Mouse (Mus musculus): Measurements from ENCODE around the gene Kmo. TPM values are rescaled to one million over a fixed set of nuclear protein-coding genes. Genes with fewer than 3 reads are reported as not detected.

Gene Kmo
- polyA plus RNA-seq, 1 experiment from 2014 or later, result 0.34 TPM

DNA sequence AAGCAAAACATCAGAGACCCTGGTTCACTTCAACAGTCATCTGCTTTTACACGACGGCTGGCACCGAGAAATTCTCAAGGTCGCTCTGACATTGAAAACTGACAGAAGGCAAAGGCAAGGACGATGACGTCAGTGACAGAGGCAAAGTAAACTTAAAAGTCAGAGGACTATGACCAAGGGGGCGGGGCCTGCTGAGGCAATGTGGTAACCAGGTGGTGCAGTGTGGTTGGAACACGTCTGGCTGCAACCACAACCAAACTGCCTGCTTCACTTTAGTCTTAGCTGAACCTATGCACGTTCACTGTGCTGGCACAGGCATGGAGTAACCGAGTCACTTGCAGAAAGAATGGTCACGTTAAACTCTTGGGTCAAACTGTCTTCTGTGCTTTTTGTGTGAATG lies 17.9 kb upstream of the Kmo start:
- Histone ChIP-seq H3K27ac (ENCODE audit: low read depth, low read length) (no peak overlapping the region), H3K9ac (ENCODE audit: low read depth, low read length) (no peak overlapping the region), H3K4me3 (ENCODE audit: low read depth, low read length) (no peak overlapping the region), H3K4me1 (replicated peaks; ENCODE audit: control insufficient read depth, insufficient read depth, low read length) (no peaks in the 10 kb centered on the region), H3K36me3 (ENCODE audit: control insufficient read depth, insufficient read depth, low read length) (no peaks in the 10 kb centered on the region), H3K4me2 (replicated peaks; ENCODE audit: low read depth, low read length) (no peak overlapping the region), H3K27me3 (ENCODE audit: control insufficient read depth, insufficient read depth, low read length) (no peaks in the 10 kb centered on the region), H3K9me3 (ENCODE audit: control insufficient read depth, low read length) (no peaks in the 10 kb centered on the region)
- no peak for ATAC-seq (ENCODE audit: low FRiP score)
- WGBS, result 89% methylated on average over 11 of the region's 11 CpGs
- no peak for DNase-seq (ENCODE audit: low spot score)

DNA sequence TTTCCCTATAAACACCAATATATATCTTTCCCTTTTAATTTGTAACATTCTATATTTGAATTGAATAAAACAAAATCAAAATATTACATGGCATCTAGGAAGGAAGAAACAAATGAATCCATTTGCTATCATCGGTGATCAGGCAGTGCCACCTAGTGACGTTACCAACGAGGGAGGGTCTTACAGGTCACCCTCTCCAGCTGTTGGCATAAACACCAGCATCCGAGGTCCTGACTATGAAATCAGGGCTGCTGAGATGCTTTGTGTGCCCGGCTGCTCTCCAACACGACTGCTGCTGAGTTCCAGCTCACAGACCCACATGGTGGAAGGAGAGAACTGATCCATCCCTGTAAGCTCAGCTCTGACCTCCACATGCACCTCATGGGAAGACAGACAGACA lies 16.8 kb upstream of the Kmo start:
- Histone ChIP-seq H3K4me1 (replicated peaks; ENCODE audit: control insufficient read depth, insufficient read depth, low read length) (no peaks in the 10 kb centered on the region), H3K27me3 (ENCODE audit: control insufficient read depth, insufficient read depth, low read length) (no peaks in the 10 kb centered on the region), H3K4me2 (replicated peaks; ENCODE audit: low read depth, low read length) (no peak overlapping the region), H3K9ac (ENCODE audit: low read depth, low read length) (no peak overlapping the region), H3K9me3 (ENCODE audit: control insufficient read depth, low read length) (no peaks in the 10 kb centered on the region), H3K36me3 (ENCODE audit: control insufficient read depth, insufficient read depth, low read length) (no peaks in the 10 kb centered on the region), H3K4me3 (ENCODE audit: low read depth, low read length) (no peak overlapping the region), H3K27ac (ENCODE audit: low read depth, low read length) (no peak overlapping the region)
- ATAC-seq (ENCODE audit: low FRiP score) (no peak), DNase-seq (ENCODE audit: low spot score) (peak; percentile 27)
- 81% methylated on average over 6 of the region's 6 CpGs for WGBS

DNA sequence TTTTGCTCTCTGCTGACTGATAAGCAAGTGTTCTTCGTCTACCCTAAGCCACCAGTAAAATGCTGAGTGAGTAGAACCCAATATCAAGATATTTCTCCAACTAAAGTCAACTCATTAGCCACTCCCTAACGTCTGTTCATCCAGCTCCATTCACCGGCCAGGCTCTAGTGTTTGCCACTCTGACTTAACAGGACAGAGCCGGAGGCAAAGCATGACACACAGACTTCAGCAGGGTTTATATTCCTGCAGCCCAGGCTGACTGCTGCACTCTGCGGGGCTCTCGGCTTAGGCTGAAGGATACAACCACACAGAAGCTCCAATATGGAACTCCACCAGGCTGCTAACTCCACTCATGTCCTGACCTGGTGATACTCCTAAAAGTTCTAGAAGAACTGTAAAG lies 12.9 kb upstream of the Kmo start:
- Histone ChIP-seq H3K27ac (ENCODE audit: low read depth, low read length) (no peak overlapping the region), H3K27me3 (ENCODE audit: control insufficient read depth, insufficient read depth, low read length) (no peaks in the 10 kb centered on the region), H3K4me2 (replicated peaks; ENCODE audit: low read depth, low read length) (no peak overlapping the region), H3K36me3 (ENCODE audit: control insufficient read depth, insufficient read depth, low read length) (0 out of 2 replicates have a peak, but pooled peaks cover 2% of the 10 kb centered on the region), H3K4me3 (ENCODE audit: low read depth, low read length) (no peak overlapping the region), H3K4me1 (replicated peaks; ENCODE audit: control insufficient read depth, insufficient read depth, low read length) (no peaks in the 10 kb centered on the region), H3K9ac (ENCODE audit: low read depth, low read length) (no peak overlapping the region), H3K9me3 (ENCODE audit: control insufficient read depth, low read length) (no peaks in the 10 kb centered on the region)
- WGBS, result 93% methylated on average over 6 of the region's 6 CpGs
- DNase-seq (ENCODE audit: low spot score) (no peak), ATAC-seq (ENCODE audit: low FRiP score) (no peak)

DNA sequence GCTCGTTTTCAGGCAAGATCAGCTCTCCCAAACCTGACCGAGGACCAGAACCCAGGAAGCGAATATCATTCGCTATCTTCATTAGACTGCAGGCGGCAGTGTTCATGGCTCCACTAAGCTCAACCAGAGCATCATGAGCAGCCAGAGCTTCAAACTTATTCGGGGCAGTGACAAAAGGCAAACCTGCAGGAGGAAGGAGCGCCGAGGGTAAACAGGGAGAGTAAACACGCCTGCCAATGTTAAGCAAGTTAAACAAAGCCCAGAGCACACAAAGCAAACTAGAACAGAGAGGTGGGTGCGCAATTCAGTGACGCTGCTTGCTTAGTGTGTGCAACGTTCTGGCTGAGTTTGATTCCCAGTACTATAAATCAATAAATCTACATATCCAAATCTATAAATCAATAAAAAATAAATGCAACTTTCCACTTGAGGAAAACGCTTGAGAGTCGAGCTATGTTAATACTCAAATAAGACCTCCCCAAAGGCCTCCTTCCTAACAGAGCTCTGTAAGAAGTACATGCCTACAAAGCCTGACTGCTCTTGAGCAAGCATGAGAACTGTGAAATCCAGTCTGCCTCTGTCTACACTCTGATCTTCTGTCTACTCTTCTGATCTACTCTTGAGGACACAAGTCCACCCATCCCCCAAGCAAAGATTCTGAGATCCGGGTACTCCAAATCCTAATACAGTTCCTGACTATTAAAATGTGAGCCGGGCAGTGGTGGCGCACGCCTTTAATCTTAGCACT lies 12.2 kb upstream of the Kmo start:
- Histone ChIP-seq H3K4me1 (replicated peaks; ENCODE audit: control insufficient read depth, insufficient read depth, low read length) (no peaks in the 10 kb centered on the region), H3K4me3 (ENCODE audit: low read depth, low read length) (no peak overlapping the region), H3K4me2 (replicated peaks; ENCODE audit: low read depth, low read length) (no peak overlapping the region), H3K36me3 (ENCODE audit: control insufficient read depth, insufficient read depth, low read length) (0 out of 2 replicates have a peak, but pooled peaks cover 2% of the 10 kb centered on the region), H3K9ac (ENCODE audit: low read depth, low read length) (no peak overlapping the region), H3K27ac (ENCODE audit: low read depth, low read length) (no peak overlapping the region), H3K27me3 (ENCODE audit: control insufficient read depth, insufficient read depth, low read length) (no peaks in the 10 kb centered on the region), H3K9me3 (ENCODE audit: control insufficient read depth, low read length) (no peaks in the 10 kb centered on the region)
- no peak for ATAC-seq (ENCODE audit: low FRiP score)
- 92% methylated on average over 18 of the region's 18 CpGs for WGBS
- no peak for DNase-seq (ENCODE audit: low spot score)

DNA sequence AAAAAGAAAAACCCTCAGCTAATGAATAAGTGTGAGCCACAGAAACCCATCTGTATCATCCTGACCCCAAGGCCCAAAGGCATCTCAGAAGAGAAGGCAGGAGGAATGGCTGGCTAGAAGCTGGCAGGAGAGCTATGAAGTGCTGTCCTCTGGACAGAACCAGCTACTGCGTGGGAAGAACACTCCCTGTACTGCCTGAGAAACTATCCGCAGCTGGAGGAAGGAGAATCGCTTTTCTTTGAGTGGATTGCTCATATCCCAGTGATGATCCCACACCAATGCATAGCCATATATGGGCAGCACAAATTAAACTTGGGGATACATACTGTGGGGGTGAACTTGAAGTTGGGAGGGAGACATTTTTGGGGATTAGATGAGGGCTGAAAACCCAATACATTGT lies 11.5 kb upstream of the Kmo start:
- no peak overlapping the region for H3K27ac ChIP-seq (ENCODE audit: low read depth, low read length)
- no peaks in the 10 kb centered on the region for H3K9me3 ChIP-seq (ENCODE audit: control insufficient read depth, low read length)
- ATAC-seq (ENCODE audit: low FRiP score) (no peak), DNase-seq (ENCODE audit: low spot score) (no peak)
- 100% methylated on average over 3 of the region's 3 CpGs for WGBS
- H3K27me3 ChIP-seq (ENCODE audit: control insufficient read depth, insufficient read depth, low read length), result no peaks in the 10 kb centered on the region
- no peak overlapping the region for H3K9ac ChIP-seq (ENCODE audit: low read depth, low read length)
- 0 out of 2 replicates have a peak, but pooled peaks cover 2% of the 10 kb centered on the region for H3K36me3 ChIP-seq (ENCODE audit: control insufficient read depth, insufficient read depth, low read length)
- H3K4me2 ChIP-seq (replicated peaks; ENCODE audit: low read depth, low read length), result no peak overlapping the region
- no peaks in the 10 kb centered on the region for H3K4me1 ChIP-seq (replicated peaks; ENCODE audit: control insufficient read depth, insufficient read depth, low read length)
- H3K4me3 ChIP-seq (ENCODE audit: low read depth, low read length), result no peak overlapping the region

DNA sequence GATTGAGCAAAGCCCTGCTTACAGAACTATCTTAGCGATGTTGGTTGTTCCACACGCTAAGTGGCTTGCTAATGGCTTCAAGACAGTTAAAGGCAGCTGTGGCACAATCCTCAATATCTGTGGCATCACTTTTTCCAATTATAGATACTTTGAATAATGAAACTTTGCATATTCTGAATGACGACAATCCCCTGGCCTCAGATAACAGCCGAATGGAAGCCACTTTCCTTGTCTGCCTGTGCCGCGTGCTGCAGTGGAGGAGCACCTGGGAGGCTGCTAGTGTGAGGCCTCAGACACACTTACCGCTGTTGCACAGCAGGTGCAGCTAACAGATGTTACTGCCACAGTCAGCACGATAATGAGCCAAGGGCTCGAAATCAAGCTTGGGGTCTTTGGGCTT lies 5.2 kb upstream of the Kmo start:
- no peak for DNase-seq (ENCODE audit: low spot score)
- no peak overlapping the region for H3K4me3 ChIP-seq (ENCODE audit: low read depth, low read length)
- WGBS, result 93% methylated on average over 9 of the region's 9 CpGs
- H3K4me1 ChIP-seq (replicated peaks; ENCODE audit: control insufficient read depth, insufficient read depth, low read length), result no peaks in the 10 kb centered on the region
- ATAC-seq (ENCODE audit: low FRiP score), result no peak
- H3K27ac ChIP-seq (ENCODE audit: low read depth, low read length), result no peak overlapping the region
- H3K9ac ChIP-seq (ENCODE audit: low read depth, low read length), result no peak overlapping the region
- H3K27me3 ChIP-seq (ENCODE audit: control insufficient read depth, insufficient read depth, low read length), result no peaks in the 10 kb centered on the region
- no peak overlapping the region for H3K4me2 ChIP-seq (replicated peaks; ENCODE audit: low read depth, low read length)
- H3K36me3 ChIP-seq (ENCODE audit: control insufficient read depth, insufficient read depth, low read length), result no peaks in the 10 kb centered on the region
- H3K9me3 ChIP-seq (ENCODE audit: control insufficient read depth, low read length), result no peaks in the 10 kb centered on the region

DNA sequence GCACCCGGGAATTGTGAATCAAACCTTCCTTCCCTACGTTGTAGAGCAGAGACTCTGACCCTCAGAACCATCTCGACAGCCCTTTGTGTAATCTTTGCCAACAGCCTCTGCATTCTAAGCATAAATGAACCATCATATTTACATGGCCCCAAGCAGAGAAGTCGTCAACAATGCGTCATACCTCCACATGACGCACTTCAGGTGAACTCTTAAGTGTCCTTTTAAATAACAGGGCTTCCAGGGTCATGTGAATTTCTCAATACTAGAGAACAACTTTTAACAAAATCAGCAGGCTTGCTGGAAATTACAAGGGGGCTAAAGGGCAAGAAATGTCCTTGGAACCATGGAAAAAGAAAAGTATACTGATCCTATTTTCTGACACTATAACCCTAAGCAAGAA lies 3.5 kb downstream of the Kmo start:
- Histone ChIP-seq H3K36me3 (ENCODE audit: control insufficient read depth, insufficient read depth, low read length) (no peaks in the 10 kb centered on the region), H3K27me3 (ENCODE audit: control insufficient read depth, insufficient read depth, low read length) (no peaks in the 10 kb centered on the region), H3K4me2 (replicated peaks; ENCODE audit: low read depth, low read length) (no peak overlapping the region), H3K4me1 (replicated peaks; ENCODE audit: control insufficient read depth, insufficient read depth, low read length) (0 out of 2 replicates have a peak, but pooled peaks cover 2% of the 10 kb centered on the region), H3K9me3 (ENCODE audit: control insufficient read depth, low read length) (no peaks in the 10 kb centered on the region), H3K4me3 (ENCODE audit: low read depth, low read length) (no peak overlapping the region), H3K9ac (ENCODE audit: low read depth, low read length) (no peak overlapping the region), H3K27ac (ENCODE audit: low read depth, low read length) (no peak overlapping the region)
- no peak for DNase-seq (ENCODE audit: low spot score)
- WGBS, result 83% methylated on average over 6 of the region's 6 CpGs
- ATAC-seq (ENCODE audit: low FRiP score), result no peak

DNA sequence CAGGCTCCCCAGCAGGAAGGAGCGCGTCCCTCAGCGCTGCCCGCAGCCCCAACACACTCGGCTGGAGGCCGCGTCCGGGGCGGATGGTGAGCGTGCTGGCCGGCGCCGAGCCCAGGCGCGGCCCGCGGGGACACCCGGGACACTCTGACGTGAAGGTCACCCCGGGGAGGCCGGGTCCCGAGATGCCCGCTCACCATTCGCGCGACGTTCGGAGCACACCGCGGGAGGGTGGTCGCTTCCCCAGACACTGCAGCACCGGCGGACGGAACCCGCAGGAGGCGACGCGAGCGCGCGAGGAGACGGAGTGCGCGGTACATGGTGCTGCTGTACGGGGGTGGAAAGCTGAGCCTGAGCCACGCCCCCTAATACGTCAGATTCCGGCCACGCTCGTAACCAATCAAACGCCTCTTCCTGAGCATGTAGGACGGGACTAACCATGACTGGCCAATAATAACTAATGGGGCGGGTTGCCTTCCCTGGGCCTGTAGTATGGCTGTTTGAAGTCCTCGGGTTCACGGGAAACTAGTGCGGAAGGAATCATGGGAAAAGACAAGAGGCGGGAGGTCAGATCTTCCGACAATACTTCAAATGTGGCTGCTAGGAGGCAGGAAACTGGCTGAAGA lies 5.2 kb downstream of the Kmo start, which contains the start of gene Fh1:
TSS of gene Fh1 (minus strand) at position 379 of the 623 bp plus-strand sequence.
- Histone ChIP-seq H3K4me2 (replicated peaks; ENCODE audit: low read depth, low read length) (peak within 1 kb of the TSS; percentile 91), H3K27me3 (ENCODE audit: control insufficient read depth, insufficient read depth, low read length) (no peaks in the 10 kb centered on the region), H3K27ac (ENCODE audit: low read depth, low read length) (peak within 1 kb of the TSS; percentile 83), H3K4me3 (ENCODE audit: low read depth, low read length) (peak within 1 kb of the TSS; percentile 65), H3K9me3 (ENCODE audit: control insufficient read depth, low read length) (no peaks in the 10 kb centered on the region), H3K9ac (ENCODE audit: low read depth, low read length) (peak within 1 kb of the TSS; percentile 92), H3K4me1 (replicated peaks; ENCODE audit: control insufficient read depth, insufficient read depth, low read length) (0 out of 2 replicates have a peak, but pooled peaks cover 2% of the 10 kb centered on the region), H3K36me3 (ENCODE audit: control insufficient read depth, insufficient read depth, low read length) (no peaks in the 10 kb centered on the region)
- DNase-seq (ENCODE audit: low spot score), result peak; percentile 95
- 0% methylated on average over 58 of the region's 58 CpGs for WGBS
- peak; percentile 100 for ATAC-seq (ENCODE audit: low FRiP score)
